Mouse (Mus musculus) kidney, embryonic 14.5 days (tissue): ENCODE measurements around the gene Ercc5. TPM values are rescaled to one million over a fixed set of nuclear protein-coding genes. Genes with fewer than 3 reads are reported as not detected.

Experiments
- ATAC-seq: fragments of 200-750 bp; cut with Nextera tagmentation; 2 replicates; pipeline ENCODE4 v1.8.0; 2017; ENCODE audit warnings: moderate number of reproducible peaks, mild to moderate bottlenecking, moderate TSS enrichment, moderate library complexity; ENCODE audit not compliant: low FRiP score, low TSS enrichment
- H3K27ac ChIP-seq: fragments of 300-500 bp; sonication (generic); 2 replicates; pipeline ENCODE4 v1.5.1; 2014; ENCODE audit warnings: low read depth, mild to moderate bottlenecking, low read length, moderate library complexity, mixed read lengths
- H3K27me3 ChIP-seq: fragments of 300-500 bp; sonication (generic); 2 replicates; pipeline ENCODE4 v1.6.1; 2014; ENCODE audit warnings: mild to moderate bottlenecking, low read length; ENCODE audit not compliant: control insufficient read depth, insufficient read depth
- H3K36me3 ChIP-seq: fragments of 300-500 bp; sonication (generic); 2 replicates; pipeline ENCODE4 v1.6.1; 2014; ENCODE audit warnings: low read length, mixed read lengths; ENCODE audit not compliant: control insufficient read depth, insufficient read depth
- H3K4me1 ChIP-seq: fragments of 300-500 bp; sonication (generic); 2 replicates; pipeline ENCODE4 v1.6.1; 2014; ENCODE audit warnings: low read length, mixed read lengths; ENCODE audit not compliant: control insufficient read depth, insufficient read depth
- H3K4me2 ChIP-seq: fragments of 300-500 bp; sonication (generic); replicated peaks from 2 replicates; pipeline ENCODE4 v1.6.1; 2014; ENCODE audit warnings: low read depth, mild to moderate bottlenecking, low read length
- H3K4me3 ChIP-seq: fragments of 300-500 bp; sonication (generic); 2 replicates; pipeline ENCODE4 v1.5.1; 2014; ENCODE audit warnings: mild to moderate bottlenecking, low read length
- H3K9ac ChIP-seq: fragments of 300-500 bp; sonication (generic); 2 replicates; pipeline ENCODE4 v1.6.1; 2014; ENCODE audit warnings: low read depth, mild to moderate bottlenecking, low read length, moderate library complexity
- H3K9me3 ChIP-seq: fragments of 300-500 bp; sonication (generic); 2 replicates; pipeline ENCODE4 v1.6.1; 2016; ENCODE audit warnings: low read length; ENCODE audit not compliant: control insufficient read depth
- WGBS: fragments of 180-500 bp; shearing (Covaris S2); extraction: QIAGEN DNeasy Blood & Tissue Kit; methylation state at CpG from one replicate; pipeline ENCODE4 v1.1.7; 2014; 5-methylcytosine and 5-hydroxymethylcytosine counted together
- polyA plus RNA-seq: library from polyadenylated mRNA; unstranded; fragments of >200 nt; fragmentation: Nextera tagmentation; extraction: Ambion mirVana; gene quantifications from 2 replicates; pipeline ENCODE4 v1.2.1, GENCODE M21; 2014

Gene Ercc5
- 12.7 and 23.2 TPM in 2 replicates for polyA plus RNA-seq

GRCm38 (mm10) chr1:44147563-44148381 is at the start of gene Ercc5:
TSS of gene Ercc5 (plus strand) at chr1:44147744.
- Histone ChIP-seq H3K27ac (peak within 1 kb of the TSS; percentile 86), H3K4me2 (peak within 1 kb of the TSS; percentile 55), H3K9ac (peak within 1 kb of the TSS; percentile 83), H3K4me3 (peak within 1 kb of the TSS; percentile 76), H3K27me3 (no peaks in the 10 kb centered on the region), H3K4me1 (no peaks in the 10 kb centered on the region), H3K9me3 (no peaks in the 10 kb centered on the region), H3K36me3 (peaks cover 12% of the 10 kb centered on the region)
- under 1% methylated on average over 66 of the region's 66 CpGs for WGBS
- peak; percentile 98 for ATAC-seq

- ATAC-seq = peak; percentile 86
- Histone ChIP-seq H3K27ac (peak overlapping the region; percentile 93), H3K4me1 (peaks cover 12% of the 10 kb centered on the region), H3K27me3 (no peaks in the 10 kb centered on the region), H3K9me3 (no peaks in the 10 kb centered on the region), H3K36me3 (peaks cover 11% of the 10 kb centered on the region), H3K4me2 (peak overlapping the region; percentile 63), H3K4me3 (peak overlapping the region; percentile 85), H3K9ac (peak overlapping the region; percentile 81)
- WGBS = under 1% methylated on average over 52 of the region's 55 CpGs
Observed at GRCm38 (mm10) chr1:44101448-44102225, 45.9 kb upstream of the Ercc5 start.

- H3K27ac ChIP-seq = peak within 1 kb of the TSS; percentile 93
- H3K36me3 ChIP-seq = peaks cover 15% of the 10 kb centered on the region
- peak within 1 kb of the TSS; percentile 85 for H3K4me3 ChIP-seq
- peak within 1 kb of the TSS; percentile 81 for H3K9ac ChIP-seq
- H3K4me2 ChIP-seq = peak within 1 kb of the TSS; percentile 63
- peak; percentile 98 for ATAC-seq
- H3K27me3 ChIP-seq = no peaks in the 10 kb centered on the region
- H3K4me1 ChIP-seq = peaks cover 12% of the 10 kb centered on the region
- under 1% methylated on average over 54 of the region's 55 CpGs for WGBS
- no peaks in the 10 kb centered on the region for H3K9me3 ChIP-seq
Observed at GRCm38 (mm10) chr1:44102259-44102717, 45.3 kb upstream of the Ercc5 start, which contains the start of gene Tex30. TSS of gene Tex30 (minus strand) at chr1:44102441.

GRCm38 (mm10) chr1:44102939-44103338 is 44.6 kb upstream of the Ercc5 start:
- Histone ChIP-seq H3K4me2 (peak overlapping the region; percentile 63), H3K4me1 (peaks cover 12% of the 10 kb centered on the region), H3K9ac (peak overlapping the region; percentile 50), H3K27ac (no peak overlapping the region), H3K36me3 (peaks cover 22% of the 10 kb centered on the region), H3K27me3 (no peaks in the 10 kb centered on the region), H3K4me3 (peak overlapping the region; percentile 85), H3K9me3 (no peaks in the 10 kb centered on the region)
- WGBS = 18% methylated on average over 5 of the region's 5 CpGs
- ATAC-seq = no peak

GRCm38 (mm10) chr1:44117571-44117970 is 30.0 kb upstream of the Ercc5 start:
- Histone ChIP-seq H3K9me3 (no peaks in the 10 kb centered on the region), H3K27me3 (no peaks in the 10 kb centered on the region), H3K4me2 (peak overlapping the region; percentile 60), H3K27ac (no peak overlapping the region), H3K36me3 (peaks cover 31% of the 10 kb centered on the region), H3K4me1 (no peaks in the 10 kb centered on the region), H3K4me3 (peak overlapping the region; percentile 84), H3K9ac (peak overlapping the region; percentile 76; the same call in 1 of the 2 replicates)
- ATAC-seq = no peak

- H3K4me1 ChIP-seq = no peaks in the 10 kb centered on the region
- H3K27me3 ChIP-seq = no peaks in the 10 kb centered on the region
- peak within 1 kb of the TSS; percentile 84 for H3K4me3 ChIP-seq
- H3K36me3 ChIP-seq = peaks cover 23% of the 10 kb centered on the region
- no peaks in the 10 kb centered on the region for H3K9me3 ChIP-seq
- ATAC-seq = peak; percentile 96
- H3K27ac ChIP-seq = peak within 1 kb of the TSS; percentile 96
- peak within 1 kb of the TSS; percentile 76 for H3K9ac ChIP-seq
- peak within 1 kb of the TSS; percentile 60 for H3K4me2 ChIP-seq
- WGBS = under 1% methylated on average over 39 of the region's 39 CpGs
Observed at GRCm38 (mm10) chr1:44118239-44119054, 29.1 kb upstream of the Ercc5 start, which contains the start of the genes Kdelc1 and Bivm. TSS of gene Kdelc1 (minus strand) at chr1:44118808. TSS of gene Bivm (plus strand) at chr1:44118957.

- WGBS = under 1% methylated on average over 39 of the region's 43 CpGs
- Histone ChIP-seq H3K4me1 (no peaks in the 10 kb centered on the region), H3K9ac (peak overlapping the region; percentile 76), H3K4me2 (peak overlapping the region; percentile 60), H3K27ac (peak overlapping the region; percentile 96), H3K36me3 (peaks cover 14% of the 10 kb centered on the region), H3K9me3 (no peaks in the 10 kb centered on the region), H3K4me3 (peak overlapping the region; percentile 84), H3K27me3 (no peaks in the 10 kb centered on the region)
- ATAC-seq = peak; percentile 91
Observed at GRCm38 (mm10) chr1:44119201-44120073, 28.1 kb upstream of the Ercc5 start.

GRCm38 (mm10) chr1:44120074-44120406 is 27.5 kb upstream of the Ercc5 start:
- Histone ChIP-seq H3K36me3 (peaks cover 8% of the 10 kb centered on the region), H3K9ac (peak overlapping the region; percentile 76), H3K9me3 (no peaks in the 10 kb centered on the region), H3K27ac (peak overlapping the region; percentile 96), H3K4me2 (peak overlapping the region; percentile 60), H3K27me3 (no peaks in the 10 kb centered on the region), H3K4me3 (peak overlapping the region; percentile 84), H3K4me1 (no peaks in the 10 kb centered on the region)
- 3% methylated on average over 6 of the region's 6 CpGs for WGBS
- ATAC-seq = peak; percentile 30
